Mouse (Mus musculus): ENCODE data around the gene Accs. TPM values are rescaled to one million over a fixed set of nuclear protein-coding genes. Genes with fewer than 3 reads are reported as not detected.

Accs gene
- total and polyA plus RNA-seq, 3 experiments = 5.7 to 6.7 (median 6.2) TPM

DNA sequence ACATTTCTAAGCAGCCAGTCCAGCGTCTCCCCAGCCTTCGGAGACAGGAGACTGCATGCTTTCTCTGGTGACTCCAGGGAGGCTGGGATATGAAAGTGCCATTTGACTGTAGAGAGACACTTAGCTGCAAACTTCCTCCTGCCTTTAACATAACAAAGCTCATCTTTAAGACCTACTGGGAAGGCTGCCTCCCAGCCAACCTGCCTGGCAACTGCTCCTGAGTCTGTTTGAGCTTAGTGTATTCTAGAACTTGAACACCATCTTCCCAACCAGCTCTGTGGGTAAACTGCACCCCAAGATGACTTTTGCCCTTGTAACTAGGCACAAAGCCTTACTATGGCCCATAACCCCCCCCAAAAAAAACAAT is 64.3 kb downstream of the Accs start:
- H3K4me2 ChIP-seq (ENCODE audit: insufficient read depth, low read depth, poor library complexity, severe bottlenecking) = no peak overlapping the region
- no peak for TF ChIP-seq ZNF384 (IDR thresholded peaks at IDR 0.05; ENCODE audit: low read depth, low read length)
- no peak for TF ChIP-seq ELF1 (IDR thresholded peaks at IDR 0.05; ENCODE audit: low read depth, low read length)
- no peak for TF ChIP-seq MXI1 (IDR thresholded peaks at IDR 0.05; ENCODE audit: low read depth, low read length)
- TF ChIP-seq CHD2 (IDR thresholded peaks at IDR 0.05; ENCODE audit: low read length) = no peak
- no peak for TF ChIP-seq USF1 (IDR thresholded peaks at IDR 0.05; ENCODE audit: low read depth, low read length)
- TF ChIP-seq ETS1 (conservative IDR thresholded peaks at IDR 0.05; ENCODE audit: low read depth, low read length) = no peak
- no peak for TF ChIP-seq ZKSCAN1 (IDR thresholded peaks at IDR 0.05; ENCODE audit: borderline replicate concordance, low read depth, low read length)
- no peak for TF ChIP-seq TBP (conservative IDR thresholded peaks at IDR 0.05; ENCODE audit: low read depth, low read length)
- TF ChIP-seq UBTF (IDR thresholded peaks at IDR 0.05; ENCODE audit: low read depth, low read length) = no peak
- no peak for TF ChIP-seq IRF4 (IDR thresholded peaks at IDR 0.05; ENCODE audit: low read depth, low read length)
- no peak for TF ChIP-seq POLR2AphosphoS2 (IDR thresholded peaks at IDR 0.05; ENCODE audit: low read depth, low read length)
- no peak for TF ChIP-seq RCOR1 (conservative IDR thresholded peaks at IDR 0.05; ENCODE audit: low read depth, low read length)
- TF ChIP-seq POLR2A (IDR thresholded peaks at IDR 0.05; ENCODE audit: low read depth, low read length) = no peak
- TF ChIP-seq CTCF (conservative IDR thresholded peaks at IDR 0.05 in 1 of 2, IDR thresholded peaks at IDR 0.05 in 1 of 2; ENCODE audit: low read depth in 2 of 2, low read length in 2 of 2) = no peak
- no peak for TF ChIP-seq MYC (IDR thresholded peaks at IDR 0.05; ENCODE audit: low read depth, low read length)
- TF ChIP-seq HCFC1 (IDR thresholded peaks at IDR 0.05; ENCODE audit: low read depth, low read length) = no peak
- TF ChIP-seq NELFE (IDR thresholded peaks at IDR 0.05; ENCODE audit: low read depth, low read length) = no peak
- no peak overlapping the region for H3K27ac ChIP-seq (ENCODE audit: insufficient read depth, low read depth)
- no peaks in the 10 kb centered on the region for H3K9me3 ChIP-seq (replicated peaks; ENCODE audit: low read length)
- no peaks in the 10 kb centered on the region for H3K27me3 ChIP-seq (replicated peaks)
- in situ Hi-C loops (cut with MboI; ENCODE audit: low pct_ligation_motif_present, low pct_unique_long_range_greater_than_20kb, low sequenced_read_pairs) = no loop called here
- no peak overlapping the region for H3K9ac ChIP-seq (ENCODE audit: insufficient read depth, low read depth)
- H3K79me2 ChIP-seq (replicated peaks; ENCODE audit: control insufficient read depth, extremely low read depth, insufficient read depth, poor library complexity, severe bottlenecking) = no peaks in the 10 kb centered on the region
- peaks cover 11 to 42% of the 10 kb centered on the region in 2 experiments for H3K4me1 ChIP-seq (ENCODE audit: control insufficient read depth in 1 of 2, insufficient read depth in 2 of 2)
- DNase-seq (ENCODE audit: extremely low read depth) = no peak
- H3K4me3 ChIP-seq (replicated peaks in 1 of 3; ENCODE audit: low read depth in 2 of 3, low read length in 2 of 3, poor library complexity in 1 of 3) = no peak overlapping the region
- dilution Hi-C loops (cut with MboI; ENCODE audit: extremely low pct_ligation_motif_present, extremely low pct_unique_long_range_greater_than_20kb, low sequenced_read_pairs) = no loop called here
- H3K36me3 ChIP-seq (replicated peaks in 1 of 2; ENCODE audit: control insufficient read depth in 1 of 2, insufficient read depth in 1 of 2, low read length in 1 of 2) = peaks cover 14 to 55% of the 10 kb centered on the region in 2 experiments

DNA sequence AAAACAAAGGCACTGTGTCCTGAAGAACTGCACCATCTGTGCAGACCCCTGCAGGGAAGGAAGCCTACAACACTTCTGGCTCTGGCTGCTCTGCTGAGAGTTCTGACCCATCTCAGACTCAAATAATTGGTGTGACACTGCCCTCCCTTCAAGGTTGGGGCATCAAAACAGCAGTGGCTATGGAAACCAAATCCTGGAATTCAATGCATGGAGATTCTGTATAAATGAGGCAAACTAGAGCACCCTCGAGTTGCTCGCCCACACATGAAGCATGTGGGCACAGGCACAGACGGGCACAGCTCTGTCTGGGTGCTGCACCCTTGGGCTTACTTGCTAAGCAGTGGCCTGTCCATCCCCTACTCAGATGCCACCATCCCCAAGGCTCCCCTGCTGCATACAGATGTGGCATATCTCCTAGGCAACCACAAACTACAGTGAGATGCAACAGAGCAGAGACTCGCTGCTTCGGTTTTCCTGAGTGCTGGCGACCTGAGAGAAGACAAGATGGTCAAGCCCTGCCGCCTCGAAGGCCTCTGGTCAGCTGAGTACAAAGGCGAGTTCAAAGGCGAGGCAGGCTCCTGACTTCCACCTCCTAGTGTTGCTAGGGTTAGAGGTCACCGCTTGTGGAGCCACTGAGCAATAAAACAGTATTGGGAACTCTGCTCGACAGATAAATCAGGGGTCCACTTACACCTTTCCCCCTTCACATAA is 64.9 kb downstream of the Accs start:
- DNase-seq (ENCODE audit: extremely low read depth) = no peak
- Histone ChIP-seq H3K36me3 (replicated peaks in 1 of 2; ENCODE audit: control insufficient read depth in 1 of 2, insufficient read depth in 1 of 2, low read length in 1 of 2) (peaks cover 11 to 49% of the 10 kb centered on the region in 2 experiments), H3K4me3 (replicated peaks in 1 of 3; ENCODE audit: low read depth in 2 of 3, low read length in 2 of 3, poor library complexity in 1 of 3) (no peak overlapping the region), H3K4me2 (ENCODE audit: insufficient read depth, low read depth, poor library complexity, severe bottlenecking) (no peak overlapping the region), H3K27me3 (replicated peaks) (no peaks in the 10 kb centered on the region), H3K4me1 (ENCODE audit: control insufficient read depth in 1 of 2, insufficient read depth in 2 of 2) (peaks cover 12 to 47% of the 10 kb centered on the region in 2 experiments), H3K9ac (ENCODE audit: insufficient read depth, low read depth) (no peak overlapping the region), H3K79me2 (replicated peaks; ENCODE audit: control insufficient read depth, extremely low read depth, insufficient read depth, poor library complexity, severe bottlenecking) (no peaks in the 10 kb centered on the region), H3K9me3 (replicated peaks; ENCODE audit: low read length) (no peaks in the 10 kb centered on the region), H3K27ac (ENCODE audit: insufficient read depth, low read depth) (no peak overlapping the region)
- dilution Hi-C loops (cut with MboI; ENCODE audit: extremely low pct_ligation_motif_present, extremely low pct_unique_long_range_greater_than_20kb, low sequenced_read_pairs) (no loop called here), in situ Hi-C loops (cut with MboI; ENCODE audit: low pct_ligation_motif_present, low pct_unique_long_range_greater_than_20kb, low sequenced_read_pairs) (no loop called here)
- TF ChIP-seq RAD21 (IDR thresholded peaks at IDR 0.05; ENCODE audit: low read depth, low read length) = no peak
- no peak for TF ChIP-seq HCFC1 (IDR thresholded peaks at IDR 0.05; ENCODE audit: low read depth, low read length)
- no peak for TF ChIP-seq KAT2A (IDR thresholded peaks at IDR 0.05; ENCODE audit: insufficient replicate concordance, low read length)
- no peak for TF ChIP-seq CTCF (conservative IDR thresholded peaks at IDR 0.05 in 1 of 2, IDR thresholded peaks at IDR 0.05 in 1 of 2; ENCODE audit: low read depth in 2 of 2, low read length in 2 of 2)
- no peak for TF ChIP-seq NRF1 (IDR thresholded peaks at IDR 0.05; ENCODE audit: low read depth, low read length)
- TF ChIP-seq MXI1 (IDR thresholded peaks at IDR 0.05; ENCODE audit: low read depth, low read length) = no peak
- no peak for TF ChIP-seq ZMIZ1 (IDR thresholded peaks at IDR 0.05; ENCODE audit: low read depth, low read length)
- TF ChIP-seq ELF1 (IDR thresholded peaks at IDR 0.05; ENCODE audit: low read depth, low read length) = no peak
- no peak for TF ChIP-seq SMC3 (IDR thresholded peaks at IDR 0.05; ENCODE audit: low read depth, low read length)
- TF ChIP-seq MAZ (IDR thresholded peaks at IDR 0.05; ENCODE audit: low read depth, low read length) = no peak
- no peak for TF ChIP-seq BHLHE40 (IDR thresholded peaks at IDR 0.05; ENCODE audit: low read depth, low read length)
- no peak for TF ChIP-seq CHD2 (IDR thresholded peaks at IDR 0.05; ENCODE audit: low read length)
- TF ChIP-seq CHD1 (IDR thresholded peaks at IDR 0.05; ENCODE audit: low read depth, low read length) = no peak
- TF ChIP-seq MEF2A (IDR thresholded peaks at IDR 0.05; ENCODE audit: borderline replicate concordance, low read depth, low read length) = no peak
- TF ChIP-seq MAX (IDR thresholded peaks at IDR 0.05; ENCODE audit: low read length) = no peak
- TF ChIP-seq ZKSCAN1 (IDR thresholded peaks at IDR 0.05; ENCODE audit: borderline replicate concordance, low read depth, low read length) = no peak
- TF ChIP-seq USF1 (IDR thresholded peaks at IDR 0.05; ENCODE audit: low read depth, low read length) = no peak
